Mouse (Mus musculus) embryo, embryonic 11.5 days (tissue): ENCODE data around the gene Fam173b.

ENCODE experiments used
- DNase-seq: peaks from one replicate; pipeline ENCODE4 v3.0.0-alpha.2; 2012; ENCODE audit warnings: low read depth, low spot score

The Fam173b gene

DNA sequence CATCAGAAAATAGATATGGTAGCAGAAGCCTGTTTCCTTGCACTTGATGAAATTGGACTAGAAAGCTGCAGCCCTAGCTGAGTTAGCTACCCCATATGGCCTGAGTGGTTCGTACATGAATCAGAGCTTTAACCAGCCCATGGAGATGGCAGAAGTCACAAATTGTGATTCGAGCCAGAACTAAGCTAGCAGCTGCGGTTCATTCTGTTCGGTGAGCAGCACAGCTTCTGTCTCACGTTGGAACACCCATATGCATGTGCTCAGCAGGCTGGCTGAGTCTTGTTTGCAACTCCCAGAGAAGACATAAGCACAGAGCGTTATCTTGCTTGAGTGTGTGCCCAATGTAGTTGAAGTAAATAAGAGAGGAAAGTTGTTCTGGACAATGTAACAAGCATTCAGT, 32.9 kb downstream of the Fam173b start:
- DNase-seq: no peak

- no peak for DNase-seq
Observed at GRCm38 (mm10) chr15:31636091-31636595, 34.5 kb downstream of the Fam173b start.

GRCm38 (mm10) chr15:31647225-31647624, 45.6 kb downstream of the Fam173b start:
- DNase-seq: no peak

GRCm38 (mm10) chr15:31647851-31648569, 46.4 kb downstream of the Fam173b start:
- no peak for DNase-seq

- DNase-seq: no peak
Observed at GRCm38 (mm10) chr15:31649691-31650090, 48.0 kb downstream of the Fam173b start.

DNA sequence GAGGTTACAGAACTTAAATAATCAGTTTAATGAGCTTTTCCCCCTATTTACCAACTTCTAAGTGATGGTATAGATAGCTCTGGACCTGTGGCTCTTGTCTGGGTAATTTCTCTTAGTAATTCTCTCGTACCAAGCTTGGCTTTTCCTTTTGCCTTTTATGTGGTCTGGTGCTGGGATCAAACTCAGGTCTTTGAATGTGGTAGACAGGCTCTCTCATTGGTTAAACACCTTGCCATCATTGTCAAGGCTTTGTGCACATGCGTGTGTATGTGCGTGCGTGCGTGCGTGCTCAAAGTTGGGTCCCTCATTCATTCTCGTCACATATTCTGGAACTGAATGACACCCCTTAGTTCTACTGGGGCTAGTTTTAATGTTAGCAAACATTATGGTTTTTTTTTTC, 49.2 kb downstream of the Fam173b start:
- DNase-seq: no peak

DNA sequence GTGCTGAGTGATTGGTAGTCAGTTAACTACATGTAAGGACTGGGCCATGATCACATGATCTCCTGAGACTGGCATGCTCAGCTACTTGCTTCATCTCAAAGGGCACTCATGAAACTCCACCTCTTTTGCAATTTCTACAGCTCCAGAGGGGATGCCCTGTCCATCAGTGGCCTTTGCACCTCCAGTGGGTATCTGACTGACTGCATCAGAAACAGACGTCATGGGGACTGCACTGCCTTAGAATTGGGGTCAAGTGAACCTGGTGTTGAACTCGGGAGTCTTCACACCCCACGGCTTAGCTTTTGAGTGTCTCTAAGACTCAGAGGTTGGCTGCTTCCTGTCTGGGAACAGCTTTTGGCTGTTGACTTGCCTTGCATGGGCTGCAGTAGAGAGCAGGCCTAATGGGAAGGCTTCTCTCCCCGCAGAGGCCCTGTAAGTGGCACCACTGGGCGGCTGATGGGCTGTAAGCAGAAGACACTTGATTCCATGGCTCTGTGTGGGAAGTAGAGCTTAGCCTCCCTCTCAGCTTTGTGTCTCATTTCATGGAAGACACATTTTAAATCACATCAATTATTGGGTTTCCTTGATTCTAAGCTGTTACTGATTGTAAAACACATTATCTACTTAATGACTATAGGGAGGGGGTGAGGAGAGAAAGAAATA, 58.6 kb downstream of the Fam173b start:
- DNase-seq: no peak

- DNase-seq: no peak
Observed at GRCm38 (mm10) chr15:31660844-31661243, 59.2 kb downstream of the Fam173b start.

DNA sequence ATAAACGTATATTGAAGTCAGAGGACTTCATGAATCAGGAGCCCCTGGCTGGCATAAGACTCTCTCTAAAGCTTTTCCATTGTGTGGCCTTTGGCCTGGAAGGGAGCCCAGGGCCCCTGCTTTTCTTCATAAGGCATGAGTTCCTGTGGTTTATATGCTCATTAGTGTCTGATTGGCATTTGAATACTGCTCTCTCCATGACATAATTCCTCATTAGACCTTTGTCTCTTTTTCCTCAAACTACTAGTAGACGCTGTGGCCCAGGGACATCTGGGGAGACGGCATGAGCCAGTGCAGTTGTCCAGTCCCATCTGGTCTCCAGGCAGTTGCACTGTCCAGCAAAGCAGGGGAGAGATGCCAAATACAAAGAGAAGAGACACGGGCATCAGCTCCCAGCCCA, 60.1 kb downstream of the Fam173b start:
- no peak for DNase-seq

DNA sequence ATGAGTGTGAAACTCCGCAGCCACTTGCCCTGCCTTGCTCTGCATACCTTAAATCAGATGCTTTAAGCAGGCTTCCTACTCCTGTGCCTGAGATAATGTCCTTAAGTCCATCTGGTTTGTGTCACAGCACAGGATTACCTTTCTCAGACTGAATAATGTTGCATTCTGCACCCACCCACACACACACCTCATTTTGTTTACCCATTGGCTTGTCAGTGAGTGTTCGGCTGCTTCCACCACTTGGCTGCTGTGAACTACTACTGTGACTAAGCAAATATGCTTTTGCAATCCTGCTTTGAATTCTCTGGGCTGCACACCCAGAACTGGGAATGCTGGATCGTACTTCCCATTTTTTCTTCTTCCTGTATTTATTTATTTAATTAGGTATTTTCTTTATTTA, 61.4 kb downstream of the Fam173b start:
- DNase-seq: no peak
